Mouse (Mus musculus): ENCODE data around the gene Hepacam. TPM values are rescaled to one million over a fixed set of nuclear protein-coding genes. Genes with fewer than 3 reads are reported as not detected.

Hepacam gene
- polyA plus RNA-seq, 1 experiment from 2014 or later, result not detected

GRCm38 (mm10) chr9:37401802-37402201 lies 34.7 kb downstream of the Hepacam start, which contains the start of gene Robo4:
Robo4 (plus strand) TSS chr9:37401897.
- no peak within 1 kb of the TSS for H3K27ac ChIP-seq (ENCODE audit: low read depth, low read length)
- 21% methylated on average over 7 of the region's 7 CpGs for WGBS
- H3K4me2 ChIP-seq, result no peak within 1 kb of the TSS
- no peak within 1 kb of the TSS for H3K9ac ChIP-seq (ENCODE audit: low read length)
- H3K4me1 ChIP-seq (ENCODE audit: control insufficient read depth, insufficient read depth, low read length), result no peaks in the 10 kb centered on the region
- no peak within 1 kb of the TSS for H3K4me3 ChIP-seq (ENCODE audit: low read depth, low read length)
- H3K27me3 ChIP-seq (ENCODE audit: control insufficient read depth, insufficient read depth, low read length), result no peaks in the 10 kb centered on the region
- DNase-seq (ENCODE audit: low spot score, missing footprints), result no peak
- no peak for ATAC-seq (ENCODE audit: low FRiP score)
- H3K9me3 ChIP-seq (ENCODE audit: control insufficient read depth, low read length), result no peaks in the 10 kb centered on the region
- no peaks in the 10 kb centered on the region for H3K36me3 ChIP-seq (ENCODE audit: control insufficient read depth, insufficient read depth, low read length)

GRCm38 (mm10) chr9:37402501-37402900 lies 35.4 kb downstream of the Hepacam start:
- no peak overlapping the region for H3K27ac ChIP-seq (ENCODE audit: low read depth, low read length)

GRCm38 (mm10) chr9:37403011-37403410 lies 35.9 kb downstream of the Hepacam start:
- Histone ChIP-seq H3K4me2 (no peak overlapping the region), H3K36me3 (ENCODE audit: control insufficient read depth, insufficient read depth, low read length) (no peaks in the 10 kb centered on the region), H3K9ac (ENCODE audit: low read length) (no peak overlapping the region), H3K4me1 (ENCODE audit: control insufficient read depth, insufficient read depth, low read length) (no peaks in the 10 kb centered on the region), H3K9me3 (ENCODE audit: control insufficient read depth, low read length) (no peaks in the 10 kb centered on the region), H3K27me3 (ENCODE audit: control insufficient read depth, insufficient read depth, low read length) (no peaks in the 10 kb centered on the region), H3K27ac (ENCODE audit: low read depth, low read length) (no peak overlapping the region), H3K4me3 (ENCODE audit: low read depth, low read length) (no peak overlapping the region)
- DNase-seq (ENCODE audit: low spot score, missing footprints), result no peak
- ATAC-seq (ENCODE audit: low FRiP score), result no peak
- WGBS, result 89% methylated on average over 7 of the region's 7 CpGs

More at GRCm38 (mm10) chr9:37402501-37402900, 35.4 kb downstream of the Hepacam start:
- Histone ChIP-seq H3K4me1 (ENCODE audit: control insufficient read depth, insufficient read depth, low read length) (no peaks in the 10 kb centered on the region), H3K9me3 (ENCODE audit: control insufficient read depth, low read length) (no peaks in the 10 kb centered on the region), H3K36me3 (ENCODE audit: control insufficient read depth, insufficient read depth, low read length) (no peaks in the 10 kb centered on the region), H3K4me2 (no peak overlapping the region), H3K27me3 (ENCODE audit: control insufficient read depth, insufficient read depth, low read length) (no peaks in the 10 kb centered on the region), H3K9ac (ENCODE audit: low read length) (no peak overlapping the region), H3K4me3 (ENCODE audit: low read depth, low read length) (no peak overlapping the region)
- 89% methylated on average over 7 of the region's 7 CpGs for WGBS
- ATAC-seq (ENCODE audit: low FRiP score), result no peak
- DNase-seq (ENCODE audit: low spot score, missing footprints), result no peak

- Histone ChIP-seq H3K36me3 (ENCODE audit: control insufficient read depth, insufficient read depth, low read length) (no peaks in the 10 kb centered on the region), H3K27ac (ENCODE audit: low read depth, low read length) (no peak overlapping the region), H3K4me1 (ENCODE audit: control insufficient read depth, insufficient read depth, low read length) (peaks cover 2% of the 10 kb centered on the region; the same call in 1 of the 2 replicates), H3K9me3 (ENCODE audit: control insufficient read depth, low read length) (no peaks in the 10 kb centered on the region), H3K27me3 (ENCODE audit: control insufficient read depth, insufficient read depth, low read length) (peaks cover 2% of the 10 kb centered on the region; the same call in 1 of the 2 replicates), H3K9ac (ENCODE audit: low read length) (no peak overlapping the region), H3K4me2 (no peak overlapping the region), H3K4me3 (ENCODE audit: low read depth, low read length) (no peak overlapping the region)
- ATAC-seq (ENCODE audit: low FRiP score) (peak; percentile 61), DNase-seq (ENCODE audit: low spot score, missing footprints) (no peak)
- 3% methylated on average over 1 of the region's 1 CpGs for WGBS
Observed at GRCm38 (mm10) chr9:37406372-37406771, 39.2 kb downstream of the Hepacam start.

- Histone ChIP-seq H3K36me3 (ENCODE audit: control insufficient read depth, insufficient read depth, low read length) (no peaks in the 10 kb centered on the region), H3K9ac (ENCODE audit: low read length) (peak overlapping the region; percentile 33; the same call in 1 of the 2 replicates), H3K4me3 (ENCODE audit: low read depth, low read length) (no peak overlapping the region), H3K27ac (ENCODE audit: low read depth, low read length) (no peak overlapping the region), H3K4me2 (peak overlapping the region; percentile 26; the same call in 1 of the 2 replicates), H3K9me3 (ENCODE audit: control insufficient read depth, low read length) (no peaks in the 10 kb centered on the region), H3K27me3 (ENCODE audit: control insufficient read depth, insufficient read depth, low read length) (peaks cover 2% of the 10 kb centered on the region; the same call in 1 of the 2 replicates), H3K4me1 (ENCODE audit: control insufficient read depth, insufficient read depth, low read length) (peaks cover 2% of the 10 kb centered on the region; the same call in 1 of the 2 replicates)
- ATAC-seq (ENCODE audit: low FRiP score) (peak; percentile 71), DNase-seq (ENCODE audit: low spot score, missing footprints) (peak; percentile 88)
- WGBS, result 14% methylated on average over 19 of the region's 19 CpGs
Observed at GRCm38 (mm10) chr9:37407850-37408502, 40.8 kb downstream of the Hepacam start.

- WGBS, result 88% methylated on average over 8 of the region's 8 CpGs
- no peak overlapping the region for H3K4me3 ChIP-seq (ENCODE audit: low read depth, low read length)
- peak; percentile 73 for DNase-seq (ENCODE audit: low spot score, missing footprints)
- H3K4me2 ChIP-seq, result no peak overlapping the region
- no peak overlapping the region for H3K9ac ChIP-seq (ENCODE audit: low read length)
- no peaks in the 10 kb centered on the region for H3K36me3 ChIP-seq (ENCODE audit: control insufficient read depth, insufficient read depth, low read length)
- no peaks in the 10 kb centered on the region for H3K9me3 ChIP-seq (ENCODE audit: control insufficient read depth, low read length)
- ATAC-seq (ENCODE audit: low FRiP score), result no peak
- no peak overlapping the region for H3K27ac ChIP-seq (ENCODE audit: low read depth, low read length)
- H3K27me3 ChIP-seq (ENCODE audit: control insufficient read depth, insufficient read depth, low read length), result peaks cover 2% of the 10 kb centered on the region; the same call in 1 of the 2 replicates
- peaks cover 2% of the 10 kb centered on the region; the same call in 1 of the 2 replicates for H3K4me1 ChIP-seq (ENCODE audit: control insufficient read depth, insufficient read depth, low read length)
Observed at GRCm38 (mm10) chr9:37409698-37410445, 42.7 kb downstream of the Hepacam start.

GRCm38 (mm10) chr9:37412989-37413388 lies 45.8 kb downstream of the Hepacam start:
- H3K27ac ChIP-seq (ENCODE audit: low read depth, low read length), result no peak overlapping the region
- peaks cover 2% of the 10 kb centered on the region; the same call in 1 of the 2 replicates for H3K4me1 ChIP-seq (ENCODE audit: control insufficient read depth, insufficient read depth, low read length)
- H3K4me3 ChIP-seq (ENCODE audit: low read depth, low read length), result no peak overlapping the region
- DNase-seq (ENCODE audit: low spot score, missing footprints), result no peak
- H3K9me3 ChIP-seq (ENCODE audit: control insufficient read depth, low read length), result no peaks in the 10 kb centered on the region
- no peak overlapping the region for H3K9ac ChIP-seq (ENCODE audit: low read length)
- no peaks in the 10 kb centered on the region for H3K36me3 ChIP-seq (ENCODE audit: control insufficient read depth, insufficient read depth, low read length)
- 59% methylated on average over 3 of the region's 3 CpGs for WGBS
- no peak for ATAC-seq (ENCODE audit: low FRiP score)
- H3K4me2 ChIP-seq, result no peak overlapping the region
- H3K27me3 ChIP-seq (ENCODE audit: control insufficient read depth, insufficient read depth, low read length), result peaks cover 2% of the 10 kb centered on the region; the same call in 1 of the 2 replicates

- Histone ChIP-seq H3K4me1 (ENCODE audit: control insufficient read depth, insufficient read depth, low read length) (no peaks in the 10 kb centered on the region), H3K9me3 (ENCODE audit: control insufficient read depth, low read length) (no peaks in the 10 kb centered on the region), H3K27ac (ENCODE audit: low read depth, low read length) (no peak overlapping the region), H3K9ac (ENCODE audit: low read length) (no peak overlapping the region), H3K4me3 (ENCODE audit: low read depth, low read length) (no peak overlapping the region), H3K4me2 (no peak overlapping the region), H3K36me3 (ENCODE audit: control insufficient read depth, insufficient read depth, low read length) (no peaks in the 10 kb centered on the region), H3K27me3 (ENCODE audit: control insufficient read depth, insufficient read depth, low read length) (no peaks in the 10 kb centered on the region)
- DNase-seq (ENCODE audit: low spot score, missing footprints) (no peak), ATAC-seq (ENCODE audit: low FRiP score) (no peak)
- 87% methylated on average over 3 of the region's 3 CpGs for WGBS
Observed at GRCm38 (mm10) chr9:37414666-37415065, 47.5 kb downstream of the Hepacam start.

- no peak overlapping the region for H3K4me2 ChIP-seq
- ATAC-seq (ENCODE audit: low FRiP score), result no peak
- no peak for DNase-seq (ENCODE audit: low spot score, missing footprints)
- 87% methylated on average over 4 of the region's 4 CpGs for whole genome bisulfite sequencing
- no peaks in the 10 kb centered on the region for H3K36me3 ChIP-seq (ENCODE audit: control insufficient read depth, insufficient read depth, low read length)
- H3K27me3 ChIP-seq (ENCODE audit: control insufficient read depth, insufficient read depth, low read length), result peaks cover 6% of the 10 kb centered on the region; the same call in 1 of the 2 replicates
- H3K9ac ChIP-seq (ENCODE audit: low read length), result no peak overlapping the region
- H3K4me3 ChIP-seq (ENCODE audit: low read depth, low read length), result no peak overlapping the region
- H3K9me3 ChIP-seq (ENCODE audit: control insufficient read depth, low read length), result no peaks in the 10 kb centered on the region
- H3K27ac ChIP-seq (ENCODE audit: low read depth, low read length), result no peak overlapping the region
- peaks cover 4% of the 10 kb centered on the region; the same call in 1 of the 2 replicates for H3K4me1 ChIP-seq (ENCODE audit: control insufficient read depth, insufficient read depth, low read length)
Observed at GRCm38 (mm10) chr9:37418791-37419190, 51.6 kb downstream of the Hepacam start.
